Mouse (Mus musculus) olfactory bulb, adult 2 months (tissue): ENCODE data around the gene B3gat3.
"Not testable (repeated sequence)": the region's sequence is repeated elsewhere in the genome, so short reads cannot be mapped to it uniquely, and the experiment has no call there.

Experiments
- CTCF ChIP-seq: fragments of 200-500 bp; IDR thresholded peaks from 2 replicates; pipeline ENCODE4 v1.5.1; 2012; ENCODE audit warnings: low read depth, mild to moderate bottlenecking, low read length, moderate library complexity; ENCODE audit not compliant: insufficient read depth
- POLR2A ChIP-seq: fragments of 200-500 bp; IDR thresholded peaks from 2 replicates; pipeline ENCODE4 v1.6.1; 2012; ENCODE audit warnings: mild to moderate bottlenecking, low read depth, low read length, moderate library complexity; ENCODE audit not compliant: insufficient read depth

GRCm38 (mm10) chr19:8870381-8870780 is 49.8 kb upstream of the B3gat3 start:
- TF ChIP-seq CTCF, POLR2A: not testable (repeated sequence)
